Mouse (Mus musculus): ENCODE data around the gene Srebf1. TPM values are rescaled to one million over a fixed set of nuclear protein-coding genes. Genes with fewer than 3 reads are reported as not detected.

Srebf1 gene
- polyA plus RNA-seq, 1 experiment from 2014 or later = 53.5 TPM

DNA sequence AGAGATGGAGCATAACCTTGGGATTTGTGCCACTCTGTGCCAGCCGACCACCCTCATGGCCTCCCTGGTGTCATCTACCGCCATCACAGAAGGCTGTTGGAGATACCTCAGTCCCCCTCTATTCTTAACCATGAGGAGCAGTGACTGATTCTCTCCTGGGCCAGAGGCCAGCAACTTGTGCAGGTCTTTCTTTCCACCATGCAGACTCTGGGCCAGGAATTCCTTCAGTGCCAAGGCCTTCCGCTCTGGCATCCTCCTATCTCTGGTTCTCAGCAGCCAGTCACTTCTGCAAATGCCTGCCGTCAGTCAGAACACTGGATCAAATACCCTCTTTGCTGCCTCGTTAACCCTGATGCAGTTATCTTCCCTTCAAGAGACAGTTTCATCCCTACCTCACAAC lies 31.9 kb upstream of the Srebf1 start:
- 0 out of 2 replicates have a peak, but pooled peaks cover 8% of the 10 kb centered on the region for H3K36me3 ChIP-seq (replicated peaks)
- WGBS (ENCODE audit: insufficient replicate concordance) = 79% methylated on average over 5 of the region's 5 CpGs
- ATAC-seq (ENCODE audit: insufficient read depth) = no peak
- no peak overlapping the region for H3K9ac ChIP-seq
- no peaks in the 10 kb centered on the region for H3K9me3 ChIP-seq (replicated peaks)
- no peak overlapping the region for H3K27ac ChIP-seq (replicated peaks)
- H3K4me1 ChIP-seq (replicated peaks) = no peaks in the 10 kb centered on the region
- H3K4me2 ChIP-seq = no peak overlapping the region
- no peaks in the 10 kb centered on the region for H3K27me3 ChIP-seq
- no peak overlapping the region for H3K4me3 ChIP-seq (replicated peaks)

DNA sequence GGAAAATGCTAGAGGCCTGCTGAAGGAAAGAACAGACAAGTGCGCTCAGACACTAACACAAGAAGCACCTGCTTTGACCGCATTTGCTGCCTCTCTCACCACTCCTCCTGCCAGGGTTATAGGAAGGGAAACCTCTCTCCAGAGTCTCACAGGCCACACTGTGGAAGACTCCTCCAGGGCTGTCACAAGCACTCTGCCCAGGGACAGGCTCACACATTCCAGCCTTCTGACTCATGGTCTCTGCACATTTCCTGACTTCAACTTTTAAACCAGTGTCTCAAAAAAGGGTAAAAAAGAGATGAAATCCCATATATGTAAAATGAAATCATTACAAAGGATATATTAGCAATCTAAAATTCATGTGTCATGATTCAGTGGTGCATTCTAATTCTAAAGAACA lies 31.2 kb upstream of the Srebf1 start:
- Histone ChIP-seq H3K9ac (no peak overlapping the region), H3K27ac (replicated peaks) (no peak overlapping the region), H3K36me3 (replicated peaks) (0 out of 2 replicates have a peak, but pooled peaks cover 8% of the 10 kb centered on the region), H3K4me3 (replicated peaks) (no peak overlapping the region), H3K27me3 (no peaks in the 10 kb centered on the region), H3K9me3 (replicated peaks) (no peaks in the 10 kb centered on the region), H3K4me1 (replicated peaks) (no peaks in the 10 kb centered on the region), H3K4me2 (no peak overlapping the region)
- no peak for ATAC-seq (ENCODE audit: insufficient read depth)
- 88% methylated on average over 2 of the region's 2 CpGs for WGBS (ENCODE audit: insufficient replicate concordance)

DNA sequence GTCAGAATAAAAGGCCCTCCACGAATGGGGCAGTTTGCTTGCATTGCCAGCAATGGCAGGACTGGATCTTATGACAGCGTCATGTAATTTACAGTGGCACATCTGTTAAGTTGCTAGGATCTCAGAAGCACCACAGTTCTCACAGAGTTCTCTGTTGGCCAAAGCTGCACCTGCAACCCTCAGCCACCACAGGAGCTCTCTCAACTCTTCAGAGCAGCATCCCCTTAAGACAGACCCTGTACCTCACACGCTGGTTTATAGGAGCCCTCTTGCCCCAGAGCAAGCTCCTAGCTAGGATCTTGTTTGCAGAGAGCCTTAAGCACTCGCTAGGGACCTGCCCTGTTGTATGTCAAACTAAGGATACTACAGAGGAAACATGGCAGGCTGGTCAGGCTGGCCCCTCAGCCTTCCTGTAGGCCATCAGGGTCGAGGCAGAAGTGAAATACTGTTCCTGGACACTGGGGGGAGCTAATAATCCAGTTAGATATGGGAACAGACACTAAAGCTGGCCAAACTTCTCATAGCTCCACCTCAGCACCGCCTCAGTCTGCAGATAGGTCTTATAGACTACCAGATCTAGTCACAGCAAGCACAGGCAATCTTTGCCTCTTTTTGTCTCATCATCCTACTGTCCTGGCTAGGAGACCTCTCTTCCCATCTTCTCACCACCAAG lies 28.7 kb upstream of the Srebf1 start:
- 56% methylated on average over 6 of the region's 6 CpGs for WGBS (ENCODE audit: insufficient replicate concordance)
- Histone ChIP-seq H3K4me2 (no peak overlapping the region), H3K9me3 (replicated peaks) (no peaks in the 10 kb centered on the region), H3K36me3 (replicated peaks) (0 out of 2 replicates have a peak, but pooled peaks cover 8% of the 10 kb centered on the region), H3K9ac (no peak overlapping the region), H3K27me3 (no peaks in the 10 kb centered on the region), H3K4me1 (replicated peaks) (no peaks in the 10 kb centered on the region), H3K4me3 (replicated peaks) (no peak overlapping the region), H3K27ac (replicated peaks) (no peak overlapping the region)
- 0 out of 2 replicates have a peak, but pooled peaks have one; percentile 28 for ATAC-seq (ENCODE audit: insufficient read depth)

DNA sequence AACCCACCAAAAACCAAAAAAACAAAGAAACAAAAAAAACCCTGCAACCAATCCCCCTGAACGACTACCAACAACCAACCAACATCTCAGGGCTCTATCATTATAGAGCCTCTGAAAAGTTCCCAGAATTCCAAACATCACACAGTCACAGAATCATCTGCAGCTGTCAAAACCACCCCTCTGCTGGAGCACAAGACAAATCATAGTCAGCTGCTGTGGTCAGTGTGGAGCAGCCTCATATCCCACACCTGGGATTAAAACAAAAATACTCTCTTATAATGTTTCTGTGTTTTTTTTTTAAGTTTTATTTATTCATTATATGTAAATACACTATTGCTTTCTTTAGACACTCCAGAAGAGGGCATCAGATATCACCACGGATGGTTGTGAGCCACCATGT lies 27.5 kb upstream of the Srebf1 start:
- Histone ChIP-seq H3K9ac (no peak overlapping the region), H3K4me1 (replicated peaks) (no peaks in the 10 kb centered on the region), H3K4me2 (no peak overlapping the region), H3K27me3 (no peaks in the 10 kb centered on the region), H3K9me3 (replicated peaks) (no peaks in the 10 kb centered on the region), H3K27ac (replicated peaks) (no peak overlapping the region), H3K4me3 (replicated peaks) (no peak overlapping the region), H3K36me3 (replicated peaks) (0 out of 2 replicates have a peak, but pooled peaks cover 8% of the 10 kb centered on the region)
- ATAC-seq (ENCODE audit: insufficient read depth) = no peak
- WGBS (ENCODE audit: insufficient replicate concordance) = 70% methylated on average over 2 of the region's 2 CpGs

DNA sequence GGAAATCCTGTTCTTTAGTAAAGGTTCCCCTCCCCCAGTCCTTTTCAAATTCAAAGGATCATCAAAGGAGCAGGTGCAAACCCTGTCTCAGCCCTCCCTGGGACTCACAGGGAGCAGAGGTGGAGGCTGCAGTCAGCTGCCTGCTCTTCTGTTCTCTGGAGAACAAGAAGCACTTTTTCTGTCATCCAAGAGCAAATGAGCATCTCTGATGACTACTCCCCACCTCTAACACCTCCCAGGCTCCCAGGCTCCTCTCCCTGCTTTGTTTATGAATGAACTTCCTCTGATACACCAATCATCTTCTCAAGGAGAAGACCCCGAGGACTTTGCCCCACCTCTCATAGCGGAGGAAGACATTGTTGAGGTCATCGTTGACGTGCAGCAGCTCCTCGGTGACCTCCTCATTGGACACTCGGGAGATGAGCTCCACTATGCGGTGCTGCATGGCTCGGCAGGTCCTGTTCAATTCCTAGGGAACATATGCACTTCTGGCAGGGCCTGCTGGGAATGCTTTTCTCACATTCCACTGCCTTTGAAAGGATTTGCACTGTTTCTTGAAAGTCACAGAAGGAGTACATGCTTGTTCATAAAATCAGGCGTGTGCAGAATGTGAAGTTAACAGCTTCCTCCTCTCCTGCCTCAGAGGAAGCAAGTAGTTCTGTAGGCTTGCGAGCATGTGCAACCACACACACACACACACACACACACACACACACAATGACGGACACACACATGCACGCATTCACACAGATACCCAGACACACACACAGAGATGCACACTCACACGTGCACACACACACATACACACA lies 26.4 kb upstream of the Srebf1 start:
- Histone ChIP-seq H3K27me3 (no peaks in the 10 kb centered on the region), H3K4me3 (replicated peaks) (no peak overlapping the region), H3K4me1 (replicated peaks) (no peaks in the 10 kb centered on the region), H3K27ac (replicated peaks) (no peak overlapping the region), H3K9me3 (replicated peaks) (no peaks in the 10 kb centered on the region), H3K36me3 (replicated peaks) (0 out of 2 replicates have a peak, but pooled peaks cover 8% of the 10 kb centered on the region), H3K4me2 (no peak overlapping the region), H3K9ac (no peak overlapping the region)
- no peak for ATAC-seq (ENCODE audit: insufficient read depth)
- WGBS (ENCODE audit: insufficient replicate concordance) = 43% methylated on average over 13 of the region's 13 CpGs

DNA sequence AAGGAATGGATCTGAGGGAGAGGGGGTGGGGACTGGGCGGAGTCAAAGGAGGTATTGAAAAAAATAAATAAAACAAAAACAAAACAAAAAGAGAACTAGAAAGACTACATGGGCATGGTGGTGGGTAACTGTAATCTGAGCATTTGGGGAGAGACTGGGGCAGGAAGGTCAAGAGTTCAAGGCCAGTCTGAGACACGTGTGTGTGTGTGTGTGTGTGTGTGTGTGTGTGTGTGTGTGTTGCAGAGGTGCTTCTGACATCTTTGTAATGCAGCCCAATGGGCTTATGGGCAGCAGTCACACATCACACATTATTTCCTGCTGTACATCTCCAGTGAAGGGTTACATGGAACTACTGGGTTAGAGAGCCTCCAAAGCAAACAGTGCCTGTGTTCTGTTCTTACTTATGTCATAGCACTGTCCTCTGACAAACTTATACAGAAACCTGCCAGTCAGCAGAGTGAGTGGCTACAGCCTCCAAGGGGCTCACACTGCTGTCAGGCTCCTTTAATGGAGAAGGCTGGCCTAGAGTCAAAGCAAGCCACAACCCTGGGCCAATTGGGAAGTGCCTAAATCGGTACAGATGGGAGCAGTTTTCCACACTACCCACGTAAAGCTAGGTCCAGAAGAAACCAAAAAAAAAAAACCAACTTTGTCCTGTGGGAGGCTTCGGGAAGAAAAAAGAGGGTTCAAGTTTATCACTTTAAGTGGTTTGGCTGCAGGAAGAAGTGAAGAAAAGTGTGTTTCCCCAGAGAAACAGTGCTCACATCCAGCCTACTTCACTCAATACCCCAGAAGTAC lies 25.6 kb upstream of the Srebf1 start:
- no peak overlapping the region for H3K27ac ChIP-seq (replicated peaks)
- 0 out of 2 replicates have a peak, but pooled peaks cover 8% of the 10 kb centered on the region for H3K36me3 ChIP-seq (replicated peaks)
- no peak for ATAC-seq (ENCODE audit: insufficient read depth)
- H3K4me1 ChIP-seq (replicated peaks) = no peaks in the 10 kb centered on the region
- no peaks in the 10 kb centered on the region for H3K27me3 ChIP-seq
- H3K9me3 ChIP-seq (replicated peaks) = no peaks in the 10 kb centered on the region
- H3K4me3 ChIP-seq (replicated peaks) = no peak overlapping the region
- H3K9ac ChIP-seq = no peak overlapping the region
- H3K4me2 ChIP-seq = no peak overlapping the region
- 57% methylated on average over 5 of the region's 5 CpGs for WGBS (ENCODE audit: insufficient replicate concordance)

DNA sequence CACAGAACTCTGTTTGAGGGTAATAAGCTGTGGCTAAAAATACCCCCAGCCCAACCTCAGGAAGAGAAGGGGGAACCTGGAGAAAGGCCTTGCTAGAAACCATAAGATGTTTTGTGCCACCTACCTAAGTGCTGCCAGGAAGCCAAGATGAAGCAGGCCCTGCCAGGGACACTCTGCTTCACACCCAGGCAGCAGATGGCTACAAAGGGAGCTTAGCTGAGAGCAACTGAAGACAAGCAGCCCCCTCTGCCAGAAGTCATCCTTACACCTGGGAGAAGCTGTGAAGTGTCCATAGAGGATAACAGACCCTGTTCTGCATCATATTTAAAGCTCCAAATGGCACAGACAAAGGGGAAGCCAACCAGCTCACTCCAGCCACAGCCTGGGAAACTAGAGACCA lies 23.7 kb upstream of the Srebf1 start:
- Histone ChIP-seq H3K4me3 (replicated peaks) (no peak overlapping the region), H3K27me3 (no peaks in the 10 kb centered on the region), H3K36me3 (replicated peaks) (peaks cover 15% of the 10 kb centered on the region), H3K9me3 (replicated peaks) (no peaks in the 10 kb centered on the region), H3K4me1 (replicated peaks) (no peaks in the 10 kb centered on the region), H3K9ac (no peak overlapping the region), H3K4me2 (no peak overlapping the region), H3K27ac (replicated peaks) (no peak overlapping the region)
- no peak for ATAC-seq (ENCODE audit: insufficient read depth)

DNA sequence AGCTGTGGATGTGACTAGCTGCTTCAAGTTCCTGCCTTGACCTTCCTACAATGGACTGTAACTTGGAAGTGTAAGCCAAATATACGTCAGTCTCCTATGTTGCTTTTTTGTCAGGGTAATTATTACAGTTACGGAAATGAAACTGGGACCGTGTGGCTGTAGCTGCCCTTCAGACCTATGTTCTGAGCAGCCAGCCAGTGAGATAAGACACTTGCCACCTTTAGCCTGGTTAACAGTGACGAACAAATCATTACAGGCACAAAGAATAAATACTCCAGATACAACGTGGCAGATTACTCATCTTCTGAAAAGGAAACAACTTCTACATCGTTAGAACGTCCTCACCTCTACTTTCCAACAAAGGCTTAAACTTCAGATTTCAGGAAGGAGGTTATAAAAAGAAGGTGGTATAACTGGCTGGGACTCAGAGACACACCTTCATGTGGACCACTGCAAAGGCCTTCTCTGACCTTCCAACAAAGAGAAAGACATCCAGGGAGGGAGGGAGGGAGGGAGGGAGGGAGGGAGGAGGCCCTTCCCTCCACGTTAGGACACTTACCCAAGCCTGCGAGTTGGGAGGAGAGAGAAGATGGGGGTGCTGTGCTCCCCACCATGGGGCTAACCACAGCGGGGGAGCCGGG lies 22.2 kb upstream of the Srebf1 start:
- Histone ChIP-seq H3K36me3 (replicated peaks) (peaks cover 15% of the 10 kb centered on the region), H3K4me2 (no peak overlapping the region), H3K4me1 (replicated peaks) (no peaks in the 10 kb centered on the region), H3K9me3 (replicated peaks) (no peaks in the 10 kb centered on the region), H3K9ac (no peak overlapping the region), H3K27me3 (no peaks in the 10 kb centered on the region), H3K4me3 (replicated peaks) (no peak overlapping the region), H3K27ac (replicated peaks) (no peak overlapping the region)
- ATAC-seq (ENCODE audit: insufficient read depth) = no peak
- WGBS (ENCODE audit: insufficient replicate concordance) = 71% methylated on average over 11 of the region's 11 CpGs

DNA sequence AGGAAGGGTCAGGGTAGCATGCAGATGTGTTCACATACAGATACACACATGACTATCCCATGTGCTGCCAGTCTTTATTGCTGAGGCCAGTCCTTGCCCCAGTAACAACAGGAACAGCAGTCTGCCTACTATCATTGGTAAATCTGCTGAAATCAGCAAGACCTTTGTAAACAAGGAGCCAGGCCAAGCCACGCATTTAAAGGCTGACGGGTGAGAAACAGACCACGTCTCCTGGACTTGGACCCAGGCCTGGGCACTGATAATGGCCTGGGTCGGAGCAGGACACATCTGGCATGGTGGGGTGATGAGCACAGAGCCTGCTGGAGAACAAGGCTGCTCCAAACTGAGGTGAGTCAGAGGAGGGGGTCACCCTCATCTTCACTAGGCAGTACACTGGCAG lies 18.1 kb upstream of the Srebf1 start:
- peaks cover 5% of the 10 kb centered on the region for H3K4me1 ChIP-seq (replicated peaks)
- H3K9ac ChIP-seq = no peak overlapping the region
- H3K36me3 ChIP-seq (replicated peaks) = peaks cover 15% of the 10 kb centered on the region
- 76% methylated on average over 4 of the region's 4 CpGs for WGBS (ENCODE audit: insufficient replicate concordance)
- H3K4me3 ChIP-seq (replicated peaks) = no peak overlapping the region
- no peak for ATAC-seq (ENCODE audit: insufficient read depth)
- no peaks in the 10 kb centered on the region for H3K27me3 ChIP-seq
- H3K27ac ChIP-seq (replicated peaks) = no peak overlapping the region
- no peak overlapping the region for H3K4me2 ChIP-seq
- no peaks in the 10 kb centered on the region for H3K9me3 ChIP-seq (replicated peaks)

DNA sequence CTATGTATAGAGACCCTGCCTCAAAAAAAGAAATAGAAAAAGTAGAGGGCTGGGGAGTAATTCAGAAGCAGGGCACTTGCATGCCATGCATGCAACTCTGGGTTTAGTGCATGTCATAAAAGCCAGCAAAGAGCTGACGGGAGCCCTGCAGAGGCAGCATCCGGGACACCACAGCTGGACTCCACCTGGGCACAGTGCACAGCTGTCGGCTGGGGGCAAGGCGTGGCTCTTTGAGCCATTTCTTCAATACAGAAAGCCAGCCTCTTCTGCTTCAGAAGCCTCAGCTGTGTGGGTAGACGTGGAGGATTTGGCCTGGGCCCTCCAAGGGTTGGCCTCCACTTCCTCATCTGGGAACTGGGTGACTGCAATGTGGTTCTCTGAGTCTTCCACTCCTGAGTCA lies 13.0 kb upstream of the Srebf1 start:
- no peak for ATAC-seq (ENCODE audit: insufficient read depth)
- no peak overlapping the region for H3K4me3 ChIP-seq (replicated peaks)
- 59% methylated on average over 5 of the region's 5 CpGs for WGBS (ENCODE audit: insufficient replicate concordance)
- peaks cover 4% of the 10 kb centered on the region; the same call in 1 of the 2 replicates for H3K36me3 ChIP-seq (replicated peaks)
- H3K9ac ChIP-seq = no peak overlapping the region
- no peak overlapping the region for H3K4me2 ChIP-seq
- no peaks in the 10 kb centered on the region for H3K27me3 ChIP-seq
- no peaks in the 10 kb centered on the region for H3K9me3 ChIP-seq (replicated peaks)
- H3K27ac ChIP-seq (replicated peaks) = no peak overlapping the region
- H3K4me1 ChIP-seq (replicated peaks) = peaks cover 11% of the 10 kb centered on the region

DNA sequence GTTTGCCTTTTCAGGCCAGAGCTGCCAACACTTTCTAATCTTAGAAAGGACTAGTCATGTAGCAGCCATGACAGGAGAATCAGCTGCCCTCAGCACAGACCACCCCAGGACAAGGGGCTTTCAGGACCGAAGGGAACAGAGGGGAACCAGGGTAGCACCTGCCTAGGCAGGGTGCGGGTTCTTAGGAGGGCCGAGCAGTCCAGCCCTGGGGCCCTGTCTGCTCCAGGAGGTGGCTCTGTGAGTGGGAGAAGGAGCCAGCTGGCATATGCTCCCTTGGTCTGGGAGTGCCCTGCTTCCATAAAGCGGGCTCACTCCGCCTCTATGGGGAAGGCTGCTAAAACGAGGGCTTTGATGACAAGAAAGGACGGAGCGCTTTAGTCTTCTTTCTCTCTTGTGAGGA lies 10.9 kb upstream of the Srebf1 start:
- WGBS (ENCODE audit: insufficient replicate concordance) = 77% methylated on average over 8 of the region's 8 CpGs
- Histone ChIP-seq H3K27ac (replicated peaks) (no peak overlapping the region), H3K4me1 (replicated peaks) (peaks cover 15% of the 10 kb centered on the region), H3K4me2 (no peak overlapping the region), H3K27me3 (no peaks in the 10 kb centered on the region), H3K9ac (no peak overlapping the region), H3K9me3 (replicated peaks) (no peaks in the 10 kb centered on the region), H3K4me3 (replicated peaks) (no peak overlapping the region), H3K36me3 (replicated peaks) (no peaks in the 10 kb centered on the region; the same call in 1 of the 2 replicates)
- ATAC-seq (ENCODE audit: insufficient read depth) = no peak
